Mouse (Mus musculus): ENCODE measurements around the gene Dis3. TPM values are rescaled to one million over a fixed set of nuclear protein-coding genes. Genes with fewer than 3 reads are reported as not detected.

The Dis3 gene
- total and polyA plus RNA-seq, 3 experiments = 3.0 to 10.5 (median 9.8) TPM

DNA sequence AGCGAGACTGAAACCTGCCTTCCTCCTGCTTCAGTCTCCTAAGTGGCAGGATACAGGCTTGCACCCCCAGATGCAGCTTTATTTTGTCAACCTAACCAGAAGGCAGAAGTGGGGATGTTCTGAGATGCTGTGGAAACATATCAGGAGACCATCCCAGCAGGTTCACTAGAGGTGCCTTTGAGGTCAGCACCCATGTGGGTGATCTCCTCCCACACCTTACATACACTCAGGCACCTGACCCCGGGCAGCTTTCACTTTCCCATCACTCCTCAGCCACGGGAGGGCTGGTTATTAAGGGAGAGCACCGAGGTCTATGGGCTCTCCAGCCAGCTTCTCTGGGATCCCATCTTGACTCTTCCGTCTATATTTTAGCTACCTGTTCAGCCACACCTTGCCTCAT lies 67.0 kb downstream of the Dis3 start:
- H3K4me1 ChIP-seq (ENCODE audit: control insufficient read depth, insufficient read depth, low read length) = no peaks in the 10 kb centered on the region
- TF ChIP-seq CTCF (IDR thresholded peaks at IDR 0.05) (no peak), EP300 (IDR thresholded peaks at IDR 0.05; ENCODE audit: insufficient read depth, low read depth, low read length) (no peak), POLR2A (IDR thresholded peaks at IDR 0.05; ENCODE audit: insufficient read depth, low read depth, low read length) (no peak)
- DNase-seq = no peak
- H3K79me2 ChIP-seq (replicated peaks; ENCODE audit: control insufficient read depth, insufficient read depth, low read length) = no peaks in the 10 kb centered on the region
- no peak overlapping the region for H3K4me3 ChIP-seq
- intact Hi-C loops (cut with DNase I) = no loop called here
- H3K27ac ChIP-seq = no peak overlapping the region
- WGBS = 82% methylated on average over 5 of the region's 5 CpGs
- no peaks in the 10 kb centered on the region for H3K27me3 ChIP-seq (ENCODE audit: control insufficient read depth, insufficient read depth, low read length)
- peaks cover 3% of the 10 kb centered on the region for H3K36me3 ChIP-seq (ENCODE audit: control insufficient read depth, insufficient read depth, low read length)
- H3K9ac ChIP-seq (ENCODE audit: low read depth, low read length) = no peak overlapping the region

DNA sequence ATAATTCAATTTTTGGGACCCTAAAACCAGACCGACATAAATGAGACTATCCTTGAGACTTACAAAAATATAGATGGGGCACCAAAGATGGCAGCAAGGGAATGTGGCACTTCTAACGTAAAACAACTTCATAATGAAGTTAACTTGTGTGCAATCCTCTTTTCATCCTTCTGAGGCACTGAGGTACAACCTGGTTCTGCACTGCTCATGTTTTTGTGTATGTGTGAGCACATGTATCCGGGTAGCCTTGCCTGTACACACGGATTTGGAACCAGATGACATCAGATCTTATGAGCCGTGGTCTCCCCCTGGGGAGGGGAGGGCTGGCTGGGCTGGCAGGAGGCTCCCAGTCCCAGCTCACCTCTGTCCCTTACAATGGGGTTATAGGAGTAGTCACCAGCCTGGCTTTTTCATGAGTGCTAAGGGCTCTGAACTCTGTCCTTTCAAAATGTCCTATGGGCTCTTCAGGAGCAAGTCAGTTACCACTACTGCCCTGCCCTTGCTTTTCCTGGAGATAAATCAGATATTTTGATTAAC lies 68.2 kb downstream of the Dis3 start:
- H3K4me3 ChIP-seq = no peak overlapping the region
- H3K27ac ChIP-seq = no peak overlapping the region
- no peak for DNase-seq
- H3K36me3 ChIP-seq (ENCODE audit: control insufficient read depth, insufficient read depth, low read length) = peaks cover 3% of the 10 kb centered on the region
- 75% methylated on average over 5 of the region's 5 CpGs for WGBS
- H3K4me1 ChIP-seq (ENCODE audit: control insufficient read depth, insufficient read depth, low read length) = no peaks in the 10 kb centered on the region
- TF ChIP-seq POLR2A (IDR thresholded peaks at IDR 0.05; ENCODE audit: insufficient read depth, low read depth, low read length) (no peak), CTCF (IDR thresholded peaks at IDR 0.05) (no peak), EP300 (IDR thresholded peaks at IDR 0.05; ENCODE audit: insufficient read depth, low read depth, low read length) (no peak)
- no peaks in the 10 kb centered on the region for H3K27me3 ChIP-seq (ENCODE audit: control insufficient read depth, insufficient read depth, low read length)
- H3K9ac ChIP-seq (ENCODE audit: low read depth, low read length) = no peak overlapping the region
- no peaks in the 10 kb centered on the region for H3K79me2 ChIP-seq (replicated peaks; ENCODE audit: control insufficient read depth, insufficient read depth, low read length)
- intact Hi-C loops (cut with DNase I) = no loop called here

DNA sequence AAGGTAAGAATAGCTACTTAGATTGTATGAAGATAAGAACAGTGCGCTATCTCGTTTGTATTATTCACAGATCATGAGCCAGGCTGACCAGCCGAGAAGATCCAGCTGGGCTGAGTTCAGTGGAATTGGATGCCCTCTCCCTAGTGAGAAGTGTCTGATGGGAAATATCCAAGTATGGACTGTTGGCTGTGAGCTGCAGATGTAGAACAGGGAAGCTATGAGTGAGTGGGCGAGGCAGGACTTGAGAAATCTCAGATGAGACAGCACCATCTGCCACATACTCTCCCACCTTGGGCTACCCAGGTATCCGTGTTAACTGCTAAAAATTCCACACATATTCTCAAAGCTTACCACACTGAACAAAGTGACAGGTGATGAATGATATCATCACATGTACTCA lies 69.6 kb downstream of the Dis3 start:
- H3K4me1 ChIP-seq (ENCODE audit: control insufficient read depth, insufficient read depth, low read length) = no peaks in the 10 kb centered on the region
- TF ChIP-seq POLR2A (IDR thresholded peaks at IDR 0.05; ENCODE audit: insufficient read depth, low read depth, low read length) = no peak
- TF ChIP-seq EP300 (IDR thresholded peaks at IDR 0.05; ENCODE audit: insufficient read depth, low read depth, low read length) = no peak
- no peak for TF ChIP-seq CTCF (IDR thresholded peaks at IDR 0.05)
- no peak overlapping the region for H3K27ac ChIP-seq
- H3K4me3 ChIP-seq = no peak overlapping the region
- no peak for DNase-seq
- 61% methylated on average over 5 of the region's 5 CpGs for WGBS
- intact Hi-C loops (cut with DNase I) = loop anchor here (10.0 kb wide), 1 partner anchor 855 kb away; no protein-coding TSS in a partner anchor
- no peaks in the 10 kb centered on the region for H3K27me3 ChIP-seq (ENCODE audit: control insufficient read depth, insufficient read depth, low read length)
- no peak overlapping the region for H3K9ac ChIP-seq (ENCODE audit: low read depth, low read length)
- no peaks in the 10 kb centered on the region for H3K36me3 ChIP-seq (ENCODE audit: control insufficient read depth, insufficient read depth, low read length)
- no peaks in the 10 kb centered on the region for H3K79me2 ChIP-seq (replicated peaks; ENCODE audit: control insufficient read depth, insufficient read depth, low read length)

Other genes starting within 250 kb of the Dis3 start
- 1 to 10 TPM; 1.5 to 3.1 TPM for gene Rpl36a-ps1, start 105.5 kb downstream of the Dis3 start, total RNA-seq (2021)
- gene Rpl36a-ps1, start 105.5 kb downstream of the Dis3 start, polyA plus RNA-seq (2012; rRNA removed) = not detected in 2 replicates
- gene Mzt1, start 53.6 kb downstream of the Dis3 start, total RNA-seq (2021) = 10 to 100 TPM; 38.2 to 42.3 TPM
- 18.8 and 42.9 TPM in 2 replicates for gene Mzt1, start 53.6 kb downstream of the Dis3 start, polyA plus RNA-seq (2012; rRNA removed)
- under 1 TPM; 0.73 to 0.82 TPM for gene Bora, start 53.5 kb downstream of the Dis3 start, total RNA-seq (2021)
- gene Bora, start 53.5 kb downstream of the Dis3 start, polyA plus RNA-seq (2012; rRNA removed) = 0.47 TPM in 2 replicates
- gene Pibf1, start 346 bp downstream of the Dis3 start, total RNA-seq (2021) = 1 to 10 TPM; 6.5 to 7.2 TPM
- 1.8 and 4.0 TPM in 2 replicates for gene Pibf1, start 346 bp downstream of the Dis3 start, polyA plus RNA-seq (2012; rRNA removed)
- gene Klf5, start 198.9 kb upstream of the Dis3 start, total RNA-seq (2021) = under 1 TPM; 0.73 to 0.76 TPM
- gene Klf5, start 198.9 kb upstream of the Dis3 start, polyA plus RNA-seq (2012; rRNA removed) = 0.61 and 1.9 TPM in 2 replicates

All from heart, adult 2 months (tissue).